In genomic region chr6:30893081-30893480, GRCm38 (mm10) we compare ENCODE assay signal across 38 mouse cellular contexts. TPM values are rescaled to one million over a fixed set of nuclear protein-coding genes. Genes with fewer than 3 reads are reported as not detected.
DNase-seq lines count a peak whose midpoint lies in the region; ATAC-seq and TF ChIP-seq lines count a peak whose summit lies in the region.
"Had no signal": no experiment of that assay in that cellular context is flagged by ENCODE, and none has a peak within 500 bp of the region (broad histone marks: within the 10 kb centered on the region; RNA-seq: fewer than 3 reads in every experiment).

No protein-coding gene starts in this region.

- H3K9me3 ChIP-seq in stomach, postnatal 0 days (ENCODE audit: control insufficient read depth, low read length), result no peaks in the 10 kb centered on the region
- H3K9me3 ChIP-seq: embryonic facial prominence, embryonic 12.5 days; forebrain, embryonic 10.5 days; forebrain, embryonic 15.5 days; G1E; heart, embryonic 13.5 days; liver, embryonic 15.5 days; midbrain, embryonic 10.5 days; midbrain, embryonic 15.5 days; neural tube, embryonic 15.5 days had no signal

- no peak for ATAC-seq in stomach, postnatal 0 days (ENCODE audit: low FRiP score, low TSS enrichment)
- ATAC-seq: forebrain, embryonic 15.5 days; intestine, postnatal 0 days; midbrain, embryonic 15.5 days had no signal

- peak; percentile 12 for DNase-seq in embryo, embryonic 10 days (ENCODE audit: low spot score)
- no peak for DNase-seq in embryo, embryonic 11 days
- peak; percentile 33 for DNase-seq in urinary bladder, postnatal 14 days (ENCODE audit: low spot score)
- no peak for DNase-seq in urinary bladder, adult 2 months (ENCODE audit: low spot score)
- DNase-seq in lung, postnatal 10 days, result peak; percentile 28
- DNase-seq in stomach, postnatal 0 days (ENCODE audit: low spot score), result peak; percentile 21
- no peak for DNase-seq in gastrocnemius, adult 8-10 months (ENCODE audit: low spot score in 2 of 2)
- no peak for DNase-seq in retina, embryonic 14.5 days (ENCODE audit: low spot score)
- DNase-seq: adrenal gland, postnatal 25 days; cerebellum, adult 11-12 months; cerebellum, adult 9-11 months; gastrocnemius, postnatal 36 days; heart, postnatal 10 days; kidney, adult 9 months; kidney, postnatal 14 days; left cerebral cortex, postnatal 4 days; liver; right cerebral cortex, postnatal 25 days; thymus, adult 18-20 months; thymus, postnatal 25 days had no signal

- no peak for TF ChIP-seq EP300 in stomach, postnatal 0 days (optimal IDR thresholded peaks at IDR 0.05)

- no peak overlapping the region for H3K9ac ChIP-seq in stomach, postnatal 0 days (ENCODE audit: low read length)
- H3K9ac ChIP-seq: embryonic facial prominence, embryonic 12.5 days; forebrain, embryonic 15.5 days; heart, embryonic 13.5 days; hindbrain, embryonic 14.5 days; liver, embryonic 15.5 days; midbrain, embryonic 15.5 days; neural tube, embryonic 15.5 days had no signal

- no peak overlapping the region for H3K27ac ChIP-seq in stomach, postnatal 0 days (replicated peaks)
- H3K27ac ChIP-seq: embryonic facial prominence, embryonic 12.5 days; forebrain, embryonic 10.5 days; forebrain, embryonic 15.5 days; heart, embryonic 13.5 days; hindbrain, embryonic 14.5 days; liver, embryonic 15.5 days; midbrain, embryonic 10.5 days; midbrain, embryonic 15.5 days; neural tube, embryonic 15.5 days had no signal

- H3K27me3 ChIP-seq in stomach, postnatal 0 days (ENCODE audit: control insufficient read depth, insufficient read depth, low read length), result no peaks in the 10 kb centered on the region
- H3K27me3 ChIP-seq: embryonic facial prominence, embryonic 12.5 days; forebrain, embryonic 15.5 days; heart, embryonic 13.5 days; liver, embryonic 15.5 days; midbrain, embryonic 15.5 days; neural tube, embryonic 15.5 days had no signal

- H3K4me1 ChIP-seq in stomach, postnatal 0 days (replicated peaks; ENCODE audit: control insufficient read depth, insufficient read depth), result 0 out of 2 replicates have a peak, but pooled peaks cover 2% of the 10 kb centered on the region

- H3K36me3 ChIP-seq in stomach, postnatal 0 days (ENCODE audit: control insufficient read depth, insufficient read depth, low read length), result no peaks in the 10 kb centered on the region
- H3K36me3 ChIP-seq: midbrain, embryonic 15.5 days had no signal

- H3K4me3 ChIP-seq in stomach, postnatal 0 days (ENCODE audit: low read depth, low read length), result no peak overlapping the region
- H3K4me3 ChIP-seq: embryonic facial prominence, embryonic 12.5 days; forebrain, embryonic 10.5 days; forebrain, embryonic 15.5 days; heart, embryonic 13.5 days; liver, embryonic 15.5 days; midbrain, embryonic 10.5 days; midbrain, embryonic 15.5 days; neural tube, embryonic 15.5 days had no signal

- TF ChIP-seq CTCF in stomach, postnatal 0 days (IDR thresholded peaks at IDR 0.05; ENCODE audit: low read depth), result no peak

- H3K4me2 ChIP-seq in stomach, postnatal 0 days (replicated peaks; ENCODE audit: low read depth), result no peak overlapping the region
- H3K4me2 ChIP-seq: embryonic facial prominence, embryonic 12.5 days; forebrain, embryonic 15.5 days; heart, embryonic 13.5 days; hindbrain, embryonic 14.5 days; liver, embryonic 15.5 days; midbrain, embryonic 15.5 days; neural tube, embryonic 15.5 days had no signal

- 50% methylated on average over 4 of the region's 4 CpGs for WGBS in stomach, postnatal 0 days

RNA-seq across cellular contexts. Expression of gene Copg2, which starts 3.5 kb away (rescaled TPM):
- polyA plus RNA-seq in urinary bladder, adult 2 months (2012; rRNA removed), result 47.8 and 48.3 TPM in 2 replicates
- polyA plus RNA-seq in stomach, postnatal 0 days (2015; fragmentation: Nextera tagmentation; extraction: Ambion mirVana), result 15.4 and 16.4 TPM in 2 replicates
- total RNA-seq in gastrocnemius, adult 8-10 months (2022), result 10 to 100 TPM; 13.0 to 14.5 (median 13.4) TPM

RNA-seq across cellular contexts. Expression of gene Tsga13, which starts 22.3 kb away (rescaled TPM):
- 0.13 TPM in 1 of 2 replicates, not detected in the other for polyA plus RNA-seq in urinary bladder, adult 2 months (2012; rRNA removed)
- polyA plus RNA-seq in stomach, postnatal 0 days (2015; fragmentation: Nextera tagmentation; extraction: Ambion mirVana), result 0.22 and 0.23 TPM in 2 replicates
- total RNA-seq in gastrocnemius, adult 8-10 months (2022), result not detected
- total RNA-seq: adrenal gland, postnatal 25 days; common myeloid progenitor, adult 5-6 weeks; G1E; gastrocnemius, adult 18-20 months; gastrocnemius, postnatal 36 days; heart, adult 8-10 months; hematopoietic stem cell, adult 5-6 weeks; layer of hippocampus, adult 18-20 months; layer of hippocampus, postnatal 25 days had no signal
- polyA plus RNA-seq: embryonic facial prominence, embryonic 12.5 days; G1E; heart, embryonic 13.5 days; intestine, postnatal 0 days; liver, embryonic 15.5 days; stomach, embryonic 16.5 days had no signal

Comparison
In these comparisons a context has a peak if more than half of its experiments do, and no peak if none do; other contexts are left out.
1. DNase-seq: peak in embryo, embryonic 10 days (single experiment), urinary bladder, postnatal 14 days (single experiment), lung, postnatal 10 days (single experiment) and stomach, postnatal 0 days (single experiment); none in embryo, embryonic 11 days (single experiment), urinary bladder, adult 2 months (single experiment), gastrocnemius, adult 8-10 months (0 of 2) and retina, embryonic 14.5 days (single experiment).